In genomic region chr6:113605224-113605545, GRCm38 (mm10) we compare ENCODE assay signal across 8 mouse cellular contexts. TPM values are rescaled to one million over a fixed set of nuclear protein-coding genes. Genes with fewer than 3 reads are reported as not detected.
DNase-seq lines count a peak whose midpoint lies in the region; ATAC-seq and TF ChIP-seq lines count a peak whose summit lies in the region.

No protein-coding gene starts in this region.

- intact Hi-C loops in heart, postnatal 10 days (cut with DNase I) = no loop called here

- in situ Hi-C loops in Patski (cut with MboI; ENCODE audit: low pct_unique_long_range_greater_than_20kb) = no loop called here

- no peaks in the 10 kb centered on the region for H3K27me3 ChIP-seq in heart, embryonic 14.5 days (ENCODE audit: control insufficient read depth, insufficient read depth, low read length)
- H3K27me3 ChIP-seq in Patski = no peaks in the 10 kb centered on the region
- H3K27me3 ChIP-seq in hindbrain, embryonic 11.5 days (ENCODE audit: control insufficient read depth, insufficient read depth, low read length) = no peaks in the 10 kb centered on the region
- no peaks in the 10 kb centered on the region for H3K27me3 ChIP-seq in midbrain, embryonic 10.5 days (ENCODE audit: low read depth, poor library complexity, severe bottlenecking)

- 5% methylated on average over 10 of the region's 10 CpGs for WGBS in heart, embryonic 14.5 days
- 5% methylated on average over 10 of the region's 10 CpGs for WGBS in hindbrain, embryonic 11.5 days
- 5% methylated on average over 10 of the region's 10 CpGs for WGBS in midbrain, embryonic 10.5 days

- TF ChIP-seq CTCF in Patski (IDR thresholded peaks at IDR 0.05) = no peak

- ATAC-seq in heart, embryonic 14.5 days (ENCODE audit: insufficient number of reproducible peaks, insufficient read depth, low FRiP score, low read depth) = no peak
- ATAC-seq in Patski = peak; percentile 19
- no peak; the same call in 1 of the 2 replicates for ATAC-seq in hindbrain, embryonic 11.5 days (ENCODE audit: low FRiP score)

- CTCF ChIA-PET in Patski (lab: Charles Lee) = no interaction called here

- no peaks in the 10 kb centered on the region for H3K9me3 ChIP-seq in heart, embryonic 14.5 days (ENCODE audit: control insufficient read depth, low read length)
- H3K9me3 ChIP-seq in hindbrain, embryonic 11.5 days (ENCODE audit: control insufficient read depth, low read length) = no peaks in the 10 kb centered on the region
- no peaks in the 10 kb centered on the region for H3K9me3 ChIP-seq in midbrain, embryonic 10.5 days (replicated peaks)

- DNase-seq in heart, postnatal 10 days = no peak
- DNase-seq in Patski (ENCODE audit: low read depth, low spot score) = no peak
- peak; percentile 68 for DNase-seq in hindbrain, embryonic 11.5 days (ENCODE audit: low spot score)
- DNase-seq in midbrain, embryonic 10.5 days (ENCODE audit: low spot score) = no peak
- DNase-seq in adrenal gland, adult 8-10 months = no peak
- DNase-seq in B cell, adult 2 months = no peak
- no peak for DNase-seq in right cerebral cortex, postnatal 4 days

- peaks cover 0 to 13% of the 10 kb centered on the region in 2 experiments; a peak in 3 of 4 replicates for H3K4me1 ChIP-seq in heart, embryonic 14.5 days (ENCODE audit: control insufficient read depth in 2 of 2, insufficient read depth in 2 of 2, low read length in 2 of 2)
- no peaks in the 10 kb centered on the region for H3K4me1 ChIP-seq in hindbrain, embryonic 11.5 days (replicated peaks; ENCODE audit: control insufficient read depth, insufficient read depth, low read length)
- peaks cover 26% of the 10 kb centered on the region for H3K4me1 ChIP-seq in midbrain, embryonic 10.5 days

- H3K4me2 ChIP-seq in heart, embryonic 14.5 days (ENCODE audit: low read length) = peak overlapping the region; percentile 90
- H3K4me2 ChIP-seq in hindbrain, embryonic 11.5 days (replicated peaks; ENCODE audit: low read depth, low read length) = peak overlapping the region; percentile 63

- H3K9ac ChIP-seq in heart, embryonic 14.5 days (ENCODE audit: low read length) = peak overlapping the region; percentile 93
- peak overlapping the region; percentile 91 for H3K9ac ChIP-seq in hindbrain, embryonic 11.5 days (ENCODE audit: low read depth, low read length)

- POLR2A ChIA-PET in Patski (lab: Charles Lee) = no interaction called here

- H3K27ac ChIP-seq in heart, embryonic 14.5 days (replicated peaks in 1 of 2; ENCODE audit: control insufficient read depth in 1 of 2, insufficient read depth in 1 of 2, low read depth in 2 of 2, low read length in 2 of 2) = peak overlapping the region; percentile 58 to 84; a peak in 3 of 4 replicates
- peak overlapping the region; percentile 74; the same call in 1 of the 2 replicates for H3K27ac ChIP-seq in hindbrain, embryonic 11.5 days (ENCODE audit: low read depth, low read length)
- peak overlapping the region; percentile 94 for H3K27ac ChIP-seq in midbrain, embryonic 10.5 days (replicated peaks)

- H3K36me3 ChIP-seq in heart, embryonic 14.5 days (ENCODE audit: control insufficient read depth, insufficient read depth, low read length) = peaks cover 14% of the 10 kb centered on the region
- no peaks in the 10 kb centered on the region for H3K36me3 ChIP-seq in hindbrain, embryonic 11.5 days (ENCODE audit: control insufficient read depth, insufficient read depth, low read length)
- H3K36me3 ChIP-seq in midbrain, embryonic 10.5 days = peaks cover 39% of the 10 kb centered on the region

- peak overlapping the region; percentile 77 to 97 for H3K4me3 ChIP-seq in heart, embryonic 14.5 days (ENCODE audit: control insufficient read depth in 1 of 2, insufficient read depth in 1 of 2, low read depth in 1 of 2, low read length in 2 of 2)
- peak overlapping the region; percentile 92 for H3K4me3 ChIP-seq in hindbrain, embryonic 11.5 days (ENCODE audit: low read depth, low read length)
- H3K4me3 ChIP-seq in midbrain, embryonic 10.5 days = peak overlapping the region; percentile 87

RNA-seq across cellular contexts. Expression of gene Brk1, which starts 0.6 kb away (rescaled TPM):
- polyA plus RNA-seq in heart, embryonic 14.5 days (2014; fragmentation: Nextera tagmentation; extraction: Ambion mirVana) = 184 and 197 TPM in 2 replicates
- total RNA-seq in heart, postnatal 10 days (2021) = 10 to 100 TPM; 92.4 to 94.8 TPM
- 167 TPM for polyA plus RNA-seq in Patski (2021)
- polyA plus RNA-seq in hindbrain, embryonic 11.5 days (2014; fragmentation: Nextera tagmentation; extraction: Ambion mirVana) = 221 and 224 TPM in 2 replicates
- 210 and 217 TPM in 2 replicates for polyA plus RNA-seq in midbrain, embryonic 10.5 days (2016; fragmentation: Nextera tagmentation; extraction: Ambion mirVana)
- total RNA-seq in adrenal gland, adult 8-10 months (2022) = 100 to 1,000 TPM; 180 to 239 (median 200) TPM

RNA-seq across cellular contexts. Expression of gene Fancd2os, which starts 4.7 kb away (rescaled TPM):
- polyA plus RNA-seq in heart, embryonic 14.5 days (2014; fragmentation: Nextera tagmentation; extraction: Ambion mirVana) = 0.31 TPM in 1 of 2 replicates, not detected in the other
- total RNA-seq in heart, postnatal 10 days (2021) = not detected
- not detected for polyA plus RNA-seq in Patski (2021)
- polyA plus RNA-seq in hindbrain, embryonic 11.5 days (2014; fragmentation: Nextera tagmentation; extraction: Ambion mirVana) = 0.45 TPM in 1 of 2 replicates, not detected in the other
- 0.17 and 0.52 TPM in 2 replicates for polyA plus RNA-seq in midbrain, embryonic 10.5 days (2016; fragmentation: Nextera tagmentation; extraction: Ambion mirVana)
- total RNA-seq in adrenal gland, adult 8-10 months (2022) = under 1 TPM in 1 of 4 experiments, not detected in 3; 0.35 TPM

RNA-seq across cellular contexts. Expression of gene Vhl, which starts 18.6 kb away (rescaled TPM):
- polyA plus RNA-seq in heart, embryonic 14.5 days (2014; fragmentation: Nextera tagmentation; extraction: Ambion mirVana) = 34.5 and 36.6 TPM in 2 replicates
- 10 to 100 TPM; 11.6 to 18.1 TPM for total RNA-seq in heart, postnatal 10 days (2021)
- 29.5 TPM for polyA plus RNA-seq in Patski (2021)
- polyA plus RNA-seq in hindbrain, embryonic 11.5 days (2014; fragmentation: Nextera tagmentation; extraction: Ambion mirVana) = 63.0 and 64.4 TPM in 2 replicates
- polyA plus RNA-seq in midbrain, embryonic 10.5 days (2016; fragmentation: Nextera tagmentation; extraction: Ambion mirVana) = 44.4 and 45.5 TPM in 2 replicates
- 10 to 100 TPM; 29.5 to 34.0 (median 32.1) TPM for total RNA-seq in adrenal gland, adult 8-10 months (2022)

RNA-seq across cellular contexts. Expression of gene Irak2, which starts 33.1 kb away (rescaled TPM):
- 3.9 and 4.7 TPM in 2 replicates for polyA plus RNA-seq in heart, embryonic 14.5 days (2014; fragmentation: Nextera tagmentation; extraction: Ambion mirVana)
- 10 to 100 TPM; 10.1 to 14.1 TPM for total RNA-seq in heart, postnatal 10 days (2021)
- polyA plus RNA-seq in Patski (2021) = 34.6 TPM
- polyA plus RNA-seq in hindbrain, embryonic 11.5 days (2014; fragmentation: Nextera tagmentation; extraction: Ambion mirVana) = 1.6 and 1.9 TPM in 2 replicates
- polyA plus RNA-seq in midbrain, embryonic 10.5 days (2016; fragmentation: Nextera tagmentation; extraction: Ambion mirVana) = 2.6 and 3.0 TPM in 2 replicates
- 10 to 100 TPM; 11.8 to 38.3 (median 22.4) TPM for total RNA-seq in adrenal gland, adult 8-10 months (2022)
